Mouse (Mus musculus): ENCODE measurements at regions not wholly inside any gene's neighbourhood (a gene's known extent, or its start where the extent isn't known, plus 50 kb on each side); places are given as distances from the start of the nearest gene placed in this dataset.

DNA sequence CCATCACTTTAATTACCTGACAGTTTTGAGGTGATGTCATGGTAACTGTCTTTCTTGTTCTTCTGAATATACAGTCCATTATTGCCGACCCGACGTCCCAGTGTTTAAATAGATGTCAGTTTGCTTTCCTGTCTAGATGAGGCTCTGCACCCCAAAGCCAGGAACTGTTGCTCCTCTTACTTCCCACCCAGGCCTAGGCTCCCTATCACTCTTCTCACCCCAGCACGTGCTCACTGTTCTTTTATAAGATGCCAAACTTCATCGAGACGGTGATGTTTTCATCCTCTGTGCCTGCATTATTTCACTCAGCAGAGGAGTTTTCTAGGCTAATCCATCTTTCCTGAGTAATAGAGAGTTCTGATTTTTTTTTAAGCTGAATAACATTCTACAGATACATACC lies 156.5 kb downstream of the Adra2a start:
- TF ChIP-seq MAX (IDR thresholded peaks at IDR 0.05; ENCODE audit: low read length) (no peak), POLR2AphosphoS2 (IDR thresholded peaks at IDR 0.05; ENCODE audit: low read length) (no peak), RCOR1 (IDR thresholded peaks at IDR 0.05; ENCODE audit: low read depth, low read length) (no peak), POLR2A (IDR thresholded peaks at IDR 0.05; ENCODE audit: control insufficient read depth in 1 of 2, insufficient read depth in 1 of 2, low read depth in 1 of 2, low read length in 2 of 2, poor library complexity in 1 of 2) (no peak), CTCF (IDR thresholded peaks at IDR 0.05 in 2 of 3, conservative IDR thresholded peaks at IDR 0.05 in 1 of 3; ENCODE audit: control insufficient read depth in 1 of 3, insufficient read depth in 1 of 3, low read depth in 2 of 3, low read length in 3 of 3, poor library complexity in 1 of 3, severe bottlenecking in 1 of 3) (no peak), RAD21 (IDR thresholded peaks at IDR 0.05; ENCODE audit: low read depth, low read length) (no peak), ZMIZ1 (IDR thresholded peaks at IDR 0.05; ENCODE audit: low read depth, low read length) (no peak), NRF1 (IDR thresholded peaks at IDR 0.05; ENCODE audit: insufficient read depth, low read depth, low read length, poor library complexity, severe bottlenecking) (no peak), SIN3A (IDR thresholded peaks at IDR 0.05; ENCODE audit: low read length) (no peak), USF1 (IDR thresholded peaks at IDR 0.05; ENCODE audit: low read depth, low read length) (no peak), POLR2AphosphoS5 (IDR thresholded peaks at IDR 0.05; ENCODE audit: borderline replicate concordance, low read depth, low read length) (no peak), ZC3H11A (IDR thresholded peaks at IDR 0.05; ENCODE audit: low read depth, low read length) (no peak), CHD2 (IDR thresholded peaks at IDR 0.05; ENCODE audit: low read length) (no peak), EP300 (IDR thresholded peaks at IDR 0.05; ENCODE audit: low read depth in 1 of 2, low read length in 2 of 2) (no peak)

All from MEL (cell line).